Mouse (Mus musculus): ENCODE measurements around the gene Gbf1. TPM values are rescaled to one million over a fixed set of nuclear protein-coding genes. Genes with fewer than 3 reads are reported as not detected.

Gbf1 gene
- polyA plus RNA-seq, 1 experiment = 86.4 TPM

DNA sequence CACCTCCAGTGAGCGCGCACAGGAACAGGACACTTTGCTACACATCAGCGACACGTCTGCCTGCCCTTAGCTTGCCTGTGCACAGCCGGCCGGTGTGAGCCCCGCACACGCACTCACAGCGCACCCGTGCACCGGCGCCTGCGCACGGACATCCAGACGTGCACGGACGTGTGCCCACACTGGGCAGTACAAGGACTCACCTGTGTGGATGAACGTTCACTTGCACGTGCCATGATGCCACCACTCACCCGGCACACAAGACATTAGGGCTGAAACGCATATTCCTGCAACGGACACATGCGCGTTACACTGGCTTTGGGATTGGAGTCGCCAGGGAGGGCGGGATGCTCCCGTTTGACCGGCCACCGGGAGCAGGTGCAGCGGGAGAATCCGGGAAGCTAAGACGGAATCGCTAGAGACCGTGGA is 152.6 kb downstream of the Gbf1 start:
- Histone ChIP-seq H3K27ac (ENCODE audit: insufficient read depth, low read length) (peak overlapping the region; percentile 29), H3K4me1 (ENCODE audit: control insufficient read depth, insufficient read depth, low read length) (peaks cover 6% of the 10 kb centered on the region), H3K4me3 (ENCODE audit: insufficient read depth, low read length) (peak overlapping the region; percentile 74)
- TF ChIP-seq CTCF (IDR thresholded peaks at IDR 0.05; ENCODE audit: borderline replicate concordance, insufficient read depth, low read length) = no peak
- no peak; the same call in 1 of the 2 replicates for TF ChIP-seq POLR2A (IDR thresholded peaks at IDR 0.05; ENCODE audit: low read depth, low read length)

DNA sequence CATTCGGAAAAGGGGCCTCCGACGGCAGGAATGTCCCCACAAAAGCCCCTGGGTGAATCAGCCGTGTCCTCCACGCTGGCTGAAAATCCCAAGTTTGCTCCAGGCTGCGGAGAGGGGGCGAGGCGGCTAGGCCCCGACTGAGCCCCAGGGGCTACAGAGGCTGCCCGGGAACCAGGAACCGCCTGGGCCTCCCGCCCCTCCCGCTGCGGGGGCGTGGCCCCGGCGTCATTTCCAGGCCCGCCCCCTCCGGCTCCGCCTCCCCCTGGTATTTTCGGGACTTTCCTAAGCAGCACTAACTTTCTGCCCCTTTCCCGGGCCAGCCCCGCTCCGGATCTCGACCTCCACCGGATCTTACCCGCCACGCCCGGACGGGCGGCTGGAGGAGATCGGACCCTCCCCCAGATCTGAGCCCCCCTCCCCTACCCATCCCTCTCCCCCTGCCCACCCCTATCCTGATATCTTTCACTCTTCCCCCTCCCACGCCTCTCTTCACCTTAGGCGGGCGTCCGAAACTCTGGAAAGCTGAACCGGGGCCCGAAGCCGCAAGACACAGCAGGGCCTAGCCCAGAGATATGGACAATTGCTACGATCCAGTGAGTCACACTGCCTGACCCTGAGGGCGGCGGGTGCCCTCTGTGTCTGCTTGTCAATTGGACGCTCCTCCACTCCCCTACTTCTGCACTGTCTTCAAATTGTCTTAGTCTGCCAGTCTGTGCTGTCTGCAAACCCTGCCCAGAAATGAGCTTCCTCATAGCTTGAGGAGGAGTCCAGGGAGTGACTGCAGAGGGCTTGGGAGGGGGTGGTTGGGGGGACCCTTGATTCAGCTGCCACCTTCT is 153.3 kb downstream of the Gbf1 start:
- Histone ChIP-seq H3K4me1 (ENCODE audit: control insufficient read depth, insufficient read depth, low read length) (peaks cover 4% of the 10 kb centered on the region; the same call in 1 of the 2 replicates), H3K4me3 (ENCODE audit: insufficient read depth, low read length) (peak overlapping the region; percentile 74), H3K27ac (ENCODE audit: insufficient read depth, low read length) (peak overlapping the region; percentile 29)
- TF ChIP-seq POLR2A (IDR thresholded peaks at IDR 0.05; ENCODE audit: low read depth, low read length) (peak; percentile 78), CTCF (IDR thresholded peaks at IDR 0.05; ENCODE audit: borderline replicate concordance, insufficient read depth, low read length) (no peak)

DNA sequence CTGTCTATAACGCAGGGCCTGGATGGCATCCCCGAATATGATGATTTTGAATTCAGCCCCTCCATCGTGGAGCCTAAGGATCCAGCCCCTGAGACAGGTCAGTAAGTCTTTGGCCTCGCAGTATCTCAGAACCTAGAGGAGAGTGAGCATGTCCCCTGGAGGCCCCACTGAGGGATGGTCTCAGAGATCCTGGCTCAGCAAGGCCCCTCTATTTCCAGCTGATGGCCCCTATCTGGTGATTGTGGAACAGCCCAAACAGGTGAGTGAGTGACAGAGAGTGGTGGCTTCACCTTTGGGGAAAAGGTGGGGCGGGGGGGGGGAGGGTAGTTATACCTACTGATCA is 153.9 kb downstream of the Gbf1 start:
- Histone ChIP-seq H3K4me3 (ENCODE audit: insufficient read depth, low read length) (peak overlapping the region; percentile 74), H3K4me1 (ENCODE audit: control insufficient read depth, insufficient read depth, low read length) (peaks cover 4% of the 10 kb centered on the region; the same call in 1 of the 2 replicates), H3K27ac (ENCODE audit: insufficient read depth, low read length) (0 out of 2 replicates have a peak overlapping the region, but pooled peaks have one; percentile 21)
- TF ChIP-seq POLR2A (IDR thresholded peaks at IDR 0.05; ENCODE audit: low read depth, low read length) (no peak), CTCF (IDR thresholded peaks at IDR 0.05; ENCODE audit: borderline replicate concordance, insufficient read depth, low read length) (no peak)

DNA sequence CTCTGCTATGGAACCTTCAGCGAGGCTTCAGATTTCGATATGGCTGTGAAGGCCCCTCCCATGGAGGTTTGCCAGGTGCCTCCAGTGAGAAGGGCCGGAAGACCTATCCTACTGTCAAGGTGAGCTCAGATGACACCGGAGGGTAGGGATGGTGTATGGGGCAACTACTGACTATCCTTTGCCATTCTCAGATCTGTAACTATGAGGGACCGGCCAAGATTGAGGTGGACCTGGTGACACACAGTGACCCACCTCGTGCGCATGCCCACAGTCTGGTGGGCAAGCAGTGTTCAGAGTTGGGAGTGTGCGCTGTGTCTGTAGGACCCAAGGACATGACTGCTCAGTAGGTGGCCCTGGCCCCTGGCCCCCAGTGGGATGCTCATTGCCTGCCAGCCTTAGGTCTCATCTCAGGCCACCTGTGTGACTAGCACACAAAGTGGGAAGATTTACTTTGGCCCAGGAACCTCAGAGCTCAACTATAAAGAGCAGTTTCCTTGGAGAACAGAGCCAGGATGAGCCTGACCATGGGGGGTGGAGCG is 154.5 kb downstream of the Gbf1 start:
- TF ChIP-seq CTCF (IDR thresholded peaks at IDR 0.05; ENCODE audit: borderline replicate concordance, insufficient read depth, low read length) = no peak
- TF ChIP-seq POLR2A (IDR thresholded peaks at IDR 0.05; ENCODE audit: low read depth, low read length) = no peak
- Histone ChIP-seq H3K4me3 (ENCODE audit: insufficient read depth, low read length) (no peak overlapping the region), H3K27ac (ENCODE audit: insufficient read depth, low read length) (no peak overlapping the region), H3K4me1 (ENCODE audit: control insufficient read depth, insufficient read depth, low read length) (peaks cover 4% of the 10 kb centered on the region; the same call in 1 of the 2 replicates)

DNA sequence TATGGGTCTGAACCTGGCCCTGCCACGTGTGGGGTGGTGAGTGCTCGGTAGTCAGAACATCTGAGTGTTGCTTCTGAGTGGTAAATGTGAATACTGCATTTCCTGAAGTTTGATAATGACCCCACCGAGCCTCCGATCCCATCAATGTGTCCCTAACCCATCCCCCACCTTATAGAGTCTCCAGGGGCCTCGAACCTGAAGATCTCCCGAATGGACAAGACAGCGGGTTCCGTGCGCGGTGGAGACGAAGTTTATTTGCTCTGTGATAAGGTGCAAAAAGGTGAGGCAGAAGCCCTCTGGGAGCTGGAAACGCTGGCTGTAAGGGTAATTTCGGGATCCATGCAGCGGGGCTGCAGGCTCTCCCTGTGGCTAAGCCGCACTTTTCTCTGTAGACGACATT is 155.5 kb downstream of the Gbf1 start:
- TF ChIP-seq POLR2A (IDR thresholded peaks at IDR 0.05; ENCODE audit: low read depth, low read length) (no peak), CTCF (IDR thresholded peaks at IDR 0.05; ENCODE audit: borderline replicate concordance, insufficient read depth, low read length) (no peak)
- Histone ChIP-seq H3K4me3 (ENCODE audit: insufficient read depth, low read length) (no peak overlapping the region), H3K4me1 (ENCODE audit: control insufficient read depth, insufficient read depth, low read length) (peaks cover 4% of the 10 kb centered on the region; the same call in 1 of the 2 replicates), H3K27ac (ENCODE audit: insufficient read depth, low read length) (no peak overlapping the region)

DNA sequence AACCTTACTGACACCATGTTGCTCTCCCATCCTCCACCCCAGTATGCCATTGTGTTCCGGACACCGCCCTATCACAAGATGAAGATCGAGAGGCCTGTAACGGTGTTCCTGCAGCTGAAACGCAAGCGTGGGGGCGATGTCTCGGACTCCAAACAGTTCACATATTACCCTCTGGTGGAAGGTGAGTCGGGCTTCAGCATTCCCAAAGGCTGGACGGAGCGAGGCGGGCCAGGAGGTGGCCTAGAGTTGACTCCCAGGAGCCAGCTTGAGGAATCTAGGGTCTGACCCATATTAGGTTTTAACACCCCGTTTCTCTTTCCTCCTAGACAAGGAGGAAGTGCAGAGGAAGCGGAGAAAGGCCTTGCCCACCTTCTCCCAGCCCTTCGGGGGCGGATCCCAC is 156.0 kb downstream of the Gbf1 start:
- no peak for TF ChIP-seq POLR2A (IDR thresholded peaks at IDR 0.05; ENCODE audit: low read depth, low read length)
- no peak for TF ChIP-seq CTCF (IDR thresholded peaks at IDR 0.05; ENCODE audit: borderline replicate concordance, insufficient read depth, low read length)
- no peak overlapping the region for H3K27ac ChIP-seq (ENCODE audit: insufficient read depth, low read length)
- no peak overlapping the region for H3K4me3 ChIP-seq (ENCODE audit: insufficient read depth, low read length)
- H3K4me1 ChIP-seq (ENCODE audit: control insufficient read depth, insufficient read depth, low read length) = peaks cover 4% of the 10 kb centered on the region; the same call in 1 of the 2 replicates

DNA sequence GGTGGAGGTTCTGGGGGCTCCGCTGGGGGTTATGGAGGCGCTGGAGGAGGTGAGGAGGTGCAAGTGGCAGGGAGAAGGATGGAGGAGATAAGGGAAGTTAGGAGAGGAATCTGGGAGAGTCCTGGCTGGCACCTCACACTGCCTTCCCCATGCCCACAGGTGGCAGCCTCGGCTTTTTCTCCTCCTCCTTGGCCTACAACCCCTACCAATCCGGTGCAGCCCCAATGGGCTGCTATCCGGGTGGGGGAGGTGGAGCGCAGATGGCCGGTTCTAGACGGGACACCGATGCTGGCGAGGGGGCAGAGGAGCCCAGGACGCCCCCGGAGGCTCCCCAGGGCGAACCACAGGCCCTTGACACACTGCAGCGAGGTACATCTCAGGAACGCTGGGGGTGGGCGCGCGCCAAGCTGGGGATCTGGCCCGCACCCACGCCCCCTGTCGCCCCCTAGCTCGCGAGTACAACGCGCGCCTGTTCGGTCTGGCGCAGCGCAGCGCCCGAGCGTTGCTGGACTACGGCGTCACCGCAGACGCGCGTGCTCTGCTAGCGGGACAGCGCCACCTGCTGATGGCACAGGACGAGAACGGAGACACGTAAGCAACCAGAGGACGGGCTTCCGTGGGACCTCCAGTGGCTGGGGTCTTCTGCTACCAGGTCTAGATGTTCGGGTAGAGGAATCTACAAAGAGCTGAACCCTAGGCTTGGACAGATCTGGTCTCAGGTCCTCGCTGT is 156.6 kb downstream of the Gbf1 start:
- TF ChIP-seq POLR2A (IDR thresholded peaks at IDR 0.05; ENCODE audit: low read depth, low read length) (no peak), CTCF (IDR thresholded peaks at IDR 0.05; ENCODE audit: borderline replicate concordance, insufficient read depth, low read length) (peak; percentile 100)
- no peak overlapping the region for H3K4me3 ChIP-seq (ENCODE audit: insufficient read depth, low read length)
- peaks cover under 1% of the 10 kb centered on the region; the same call in 1 of the 2 replicates for H3K4me1 ChIP-seq (ENCODE audit: control insufficient read depth, insufficient read depth, low read length)
- H3K27ac ChIP-seq (ENCODE audit: insufficient read depth, low read length) = no peak overlapping the region

DNA sequence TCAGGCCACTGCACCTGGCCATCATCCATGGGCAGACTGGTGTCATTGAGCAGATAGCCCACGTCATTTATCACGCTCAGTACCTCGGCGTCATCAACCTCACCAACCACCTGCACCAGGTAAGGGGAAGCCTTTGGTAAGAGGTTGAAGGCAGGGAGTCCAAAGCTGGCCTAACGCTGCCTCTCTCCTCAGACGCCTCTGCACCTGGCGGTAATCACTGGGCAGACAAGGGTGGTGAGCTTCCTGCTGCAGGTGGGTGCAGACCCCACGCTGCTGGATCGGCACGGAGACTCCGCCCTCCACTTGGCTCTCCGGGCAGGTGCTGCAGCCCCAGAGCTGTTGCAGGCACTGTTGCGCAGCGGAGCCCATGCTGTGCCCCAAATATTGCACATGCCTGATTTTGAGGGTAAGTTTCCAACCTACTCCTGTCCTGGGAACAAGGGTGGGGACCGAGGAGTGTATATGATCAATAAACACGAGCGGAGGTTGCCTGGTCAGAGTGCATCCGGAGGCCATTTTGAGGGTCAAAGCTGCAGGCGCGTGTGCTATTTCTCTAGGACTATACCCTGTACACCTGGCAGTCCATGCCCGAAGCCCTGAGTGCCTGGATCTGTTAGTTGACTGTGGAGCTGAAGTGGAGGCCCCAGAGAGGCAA is 157.5 kb downstream of the Gbf1 start:
- no peaks in the 10 kb centered on the region for H3K4me1 ChIP-seq (ENCODE audit: control insufficient read depth, insufficient read depth, low read length)
- H3K27ac ChIP-seq (ENCODE audit: insufficient read depth, low read length) = no peak overlapping the region
- H3K4me3 ChIP-seq (ENCODE audit: insufficient read depth, low read length) = no peak overlapping the region
- no peak for TF ChIP-seq CTCF (IDR thresholded peaks at IDR 0.05; ENCODE audit: borderline replicate concordance, insufficient read depth, low read length)
- no peak for TF ChIP-seq POLR2A (IDR thresholded peaks at IDR 0.05; ENCODE audit: low read depth, low read length)

DNA sequence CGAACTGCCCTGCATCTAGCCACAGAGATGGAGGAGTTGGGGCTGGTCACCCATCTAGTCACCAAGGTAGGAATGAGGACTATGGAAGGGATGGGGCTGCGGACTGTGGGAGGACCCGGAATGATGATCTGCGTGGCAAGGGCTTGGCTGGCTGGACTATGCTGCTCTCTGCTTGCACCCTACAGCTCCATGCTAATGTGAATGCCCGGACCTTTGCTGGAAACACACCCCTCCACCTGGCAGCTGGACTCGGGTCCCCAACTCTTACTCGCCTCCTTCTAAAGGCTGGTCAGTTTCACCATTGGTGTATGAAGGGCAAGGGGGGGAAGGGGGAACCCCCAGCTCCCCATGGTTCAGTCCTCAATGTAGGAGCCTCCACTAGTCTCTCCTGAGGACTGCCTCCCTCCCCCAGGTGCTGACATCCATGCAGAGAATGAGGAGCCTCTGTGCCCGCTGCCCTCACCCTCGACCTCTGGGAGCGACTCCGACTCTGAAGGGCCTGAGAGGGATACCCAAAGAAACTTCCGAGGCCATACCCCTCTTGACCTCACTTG is 158.1 kb downstream of the Gbf1 start:
- H3K4me3 ChIP-seq (ENCODE audit: insufficient read depth, low read length) = no peak overlapping the region
- TF ChIP-seq CTCF (IDR thresholded peaks at IDR 0.05; ENCODE audit: borderline replicate concordance, insufficient read depth, low read length) (no peak), POLR2A (IDR thresholded peaks at IDR 0.05; ENCODE audit: low read depth, low read length) (no peak)
- no peak overlapping the region for H3K27ac ChIP-seq (ENCODE audit: insufficient read depth, low read length)
- no peaks in the 10 kb centered on the region for H3K4me1 ChIP-seq (ENCODE audit: control insufficient read depth, insufficient read depth, low read length)
